Mouse (Mus musculus) kidney, postnatal 0 days (tissue): Measurements from ENCODE around the gene 6030408B16Rik. TPM values are rescaled to one million over a fixed set of nuclear protein-coding genes. Genes with fewer than 3 reads are reported as not detected.

Experiments
- ATAC-seq: fragments of 200-750 bp; cut with Nextera tagmentation; replicated peaks from 2 replicates; pipeline ENCODE4 v1.8.0; 2017; ENCODE audit warnings: low read depth, moderate number of reproducible peaks, moderate TSS enrichment, moderate library complexity; ENCODE audit not compliant: low FRiP score
- DNase-seq: peaks from one replicate; pipeline ENCODE4 v3.0.0-alpha.2; 2016; ENCODE audit warnings: low spot score
- H3K27ac ChIP-seq: fragments of 300-500 bp; sonication (generic); 2 replicates; pipeline ENCODE4 v1.5.1; 2014; ENCODE audit warnings: mild to moderate bottlenecking
- H3K27me3 ChIP-seq: fragments of 300-500 bp; sonication (generic); 2 replicates; pipeline ENCODE4 v1.6.1; 2014; ENCODE audit warnings: low read length, mixed read lengths; ENCODE audit not compliant: insufficient read depth
- H3K36me3 ChIP-seq: fragments of 300-500 bp; sonication (generic); 2 replicates; pipeline ENCODE4 v1.6.1; 2014; ENCODE audit warnings: low read length, mixed read lengths; ENCODE audit not compliant: insufficient read depth
- H3K4me1 ChIP-seq: fragments of 300-500 bp; sonication (generic); replicated peaks from 2 replicates; pipeline ENCODE4 v1.6.1; 2014; ENCODE audit warnings: antibody characterized with exemption, low read length, mixed read lengths; ENCODE audit not compliant: insufficient read depth
- H3K4me2 ChIP-seq: fragments of 300-500 bp; sonication (generic); 2 replicates; pipeline ENCODE4 v1.6.1; 2014; ENCODE audit warnings: mild to moderate bottlenecking, low read length, moderate library complexity, mixed read lengths
- H3K4me3 ChIP-seq: fragments of 300-500 bp; sonication (generic); replicated peaks from 2 replicates; pipeline ENCODE4 v1.5.1; 2014; ENCODE audit warnings: low read depth, low read length
- H3K9ac ChIP-seq: fragments of 300-500 bp; sonication (generic); 2 replicates; pipeline ENCODE4 v1.6.1; 2014; ENCODE audit warnings: low read depth, low read length
- H3K9me3 ChIP-seq: fragments of 300-500 bp; sonication (generic); replicated peaks from 2 replicates; pipeline ENCODE4 v1.6.1; 2016; ENCODE audit warnings: low read length, inconsistent platforms, mixed read lengths
- CTCF ChIP-seq: IDR thresholded peaks from 2 replicates; pipeline ENCODE4 v1.5.1; 2016; ENCODE audit warnings: antibody characterized with exemption, low read depth, mild to moderate bottlenecking, moderate library complexity
- WGBS: fragments of 180-500 bp; shearing (Covaris S2); extraction: QIAGEN DNeasy Blood & Tissue Kit; methylation state at CpG from one replicate; pipeline ENCODE4 v1.1.7; 2014; 5-methylcytosine and 5-hydroxymethylcytosine counted together
- polyA plus RNA-seq: library from polyadenylated mRNA; unstranded; fragments of >200 nt; fragmentation: Nextera tagmentation; extraction: Ambion mirVana; gene quantifications from 2 replicates; pipeline ENCODE4 v1.2.1, GENCODE M21; 2015

6030408B16Rik gene
- polyA plus RNA-seq, 1 experiment from 2014 or later, result 24.5 TPM

DNA sequence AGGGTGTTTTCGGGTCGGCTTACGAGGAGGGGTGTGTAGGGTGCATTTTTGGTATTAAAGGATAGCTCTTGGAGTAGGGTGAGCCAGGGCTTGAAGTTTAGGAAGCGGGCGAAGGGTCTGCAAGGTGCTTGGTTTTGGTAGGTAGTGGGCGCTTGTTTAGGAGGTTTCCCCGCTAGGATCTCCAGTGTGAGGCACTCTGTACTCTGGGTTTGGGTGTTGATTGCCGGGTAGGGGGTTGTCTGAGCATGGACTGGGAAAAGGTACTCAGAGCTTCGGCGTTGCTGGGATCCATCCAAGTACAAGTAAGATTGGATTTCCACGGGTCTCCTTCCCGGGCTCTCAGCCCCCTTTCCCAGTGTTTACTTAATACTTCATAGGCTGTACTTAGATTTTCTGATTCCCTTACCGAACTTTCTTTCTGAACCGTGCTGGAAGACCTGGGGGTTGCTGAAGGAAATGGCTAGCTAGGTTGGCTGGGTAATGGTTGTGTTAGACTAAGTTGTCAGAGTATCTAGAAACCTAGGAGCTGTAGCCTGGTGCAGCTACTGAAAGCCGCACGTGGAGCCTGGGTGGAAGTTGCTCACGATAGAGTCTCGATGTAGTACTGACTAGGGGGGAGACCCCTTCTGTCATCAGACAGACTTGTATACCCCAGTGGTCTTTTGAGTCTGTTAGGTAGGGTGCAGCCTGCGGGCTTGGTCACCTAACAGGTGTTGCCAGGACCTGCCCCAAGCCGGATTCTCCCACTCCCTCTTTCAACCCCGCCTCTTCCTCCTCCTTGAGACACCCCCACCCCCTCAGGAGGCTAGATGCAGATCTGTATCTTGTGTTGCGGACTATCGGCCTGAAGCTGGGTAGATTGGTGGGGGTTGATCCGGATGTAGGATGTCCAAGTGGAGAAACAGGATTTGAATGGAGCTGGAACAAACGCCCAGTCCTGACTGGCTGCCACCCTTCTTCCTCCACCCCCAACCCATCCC lies 25.7 kb upstream of the 6030408B16Rik start:
- H3K9me3 ChIP-seq, result no peaks in the 10 kb centered on the region
- no peaks in the 10 kb centered on the region for H3K27me3 ChIP-seq
- 0 out of 2 replicates have a peak overlapping the region, but pooled peaks have one; percentile 39 for H3K27ac ChIP-seq
- ATAC-seq (peak; percentile 11), DNase-seq (peak; percentile 71)
- no peak for TF ChIP-seq CTCF
- H3K36me3 ChIP-seq, result peaks cover 18% of the 10 kb centered on the region
- WGBS, result 2% methylated on average over 25 of the region's 25 CpGs
- H3K4me2 ChIP-seq, result peak overlapping the region; percentile 83
- H3K9ac ChIP-seq, result peak overlapping the region; percentile 55
- peak overlapping the region; percentile 49 for H3K4me3 ChIP-seq
- peaks cover 13% of the 10 kb centered on the region for H3K4me1 ChIP-seq

DNA sequence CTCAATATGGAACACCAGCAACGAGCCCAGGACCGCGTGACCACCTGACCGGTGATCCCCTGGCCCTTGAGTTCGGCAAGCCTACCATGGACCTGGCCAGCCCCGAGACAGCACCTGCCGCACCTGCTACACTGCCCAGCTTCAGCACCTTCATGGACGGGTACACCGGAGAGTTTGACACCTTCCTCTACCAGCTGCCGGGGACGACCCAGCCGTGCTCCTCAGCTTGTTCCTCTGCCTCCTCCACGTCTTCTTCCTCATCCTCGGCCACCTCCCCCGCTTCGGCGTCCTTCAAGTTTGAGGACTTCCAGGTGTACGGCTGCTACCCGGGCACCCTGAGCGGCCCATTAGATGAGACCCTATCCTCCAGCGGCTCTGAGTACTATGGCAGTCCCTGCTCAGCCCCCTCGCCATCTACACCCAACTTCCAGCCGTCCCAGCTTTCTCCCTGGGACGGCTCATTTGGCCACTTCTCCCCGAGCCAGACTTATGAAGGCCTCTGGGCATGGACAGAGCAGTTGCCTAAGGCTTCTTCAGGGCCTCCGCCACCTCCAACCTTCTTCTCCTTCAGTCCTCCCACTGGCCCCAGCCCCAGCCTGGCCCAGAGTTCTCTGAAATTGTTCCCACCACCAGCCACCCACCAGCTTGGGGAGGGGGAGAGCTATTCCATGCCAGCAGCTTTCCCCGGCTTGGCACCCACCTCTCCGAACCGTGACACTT lies 22.8 kb upstream of the 6030408B16Rik start:
- H3K27ac ChIP-seq, result no peak overlapping the region
- no peak overlapping the region for H3K9ac ChIP-seq
- 75% methylated on average over 29 of the region's 29 CpGs for WGBS
- no peaks in the 10 kb centered on the region for H3K9me3 ChIP-seq
- no peaks in the 10 kb centered on the region for H3K27me3 ChIP-seq
- H3K4me3 ChIP-seq, result no peak overlapping the region
- ATAC-seq (no peak), DNase-seq (no peak)
- no peak overlapping the region for H3K4me2 ChIP-seq
- peaks cover 37% of the 10 kb centered on the region for H3K36me3 ChIP-seq
- TF ChIP-seq CTCF, result no peak
- peaks cover 8% of the 10 kb centered on the region for H3K4me1 ChIP-seq

DNA sequence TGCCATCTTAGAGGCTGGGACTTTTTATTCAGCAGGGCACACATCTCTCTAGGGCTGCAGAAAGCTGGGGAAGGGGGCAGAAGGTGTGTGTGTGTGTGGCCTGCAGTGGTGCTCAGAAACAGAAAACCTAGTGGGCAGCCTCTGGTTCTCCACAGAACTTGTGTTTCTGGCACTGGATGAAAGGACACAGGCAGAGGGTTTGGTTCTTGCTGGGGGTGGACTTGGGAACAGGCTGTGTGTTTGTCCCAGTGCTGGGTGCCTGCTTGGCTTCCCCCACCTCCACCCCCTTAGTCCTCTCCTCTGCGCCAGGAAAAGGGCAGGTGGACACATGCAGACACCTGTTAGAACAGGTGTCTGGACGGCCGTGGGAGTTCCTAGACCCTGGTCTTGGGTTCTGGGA lies 21.9 kb upstream of the 6030408B16Rik start:
- no peaks in the 10 kb centered on the region for H3K27me3 ChIP-seq
- no peak overlapping the region for H3K9ac ChIP-seq
- no peak overlapping the region for H3K4me2 ChIP-seq
- H3K9me3 ChIP-seq, result no peaks in the 10 kb centered on the region
- H3K36me3 ChIP-seq, result peaks cover 39% of the 10 kb centered on the region
- TF ChIP-seq CTCF, result no peak
- 82% methylated on average over 3 of the region's 3 CpGs for WGBS
- DNase-seq (no peak), ATAC-seq (no peak)
- no peak overlapping the region for H3K27ac ChIP-seq
- H3K4me3 ChIP-seq, result no peak overlapping the region
- H3K4me1 ChIP-seq, result peaks cover 6% of the 10 kb centered on the region

DNA sequence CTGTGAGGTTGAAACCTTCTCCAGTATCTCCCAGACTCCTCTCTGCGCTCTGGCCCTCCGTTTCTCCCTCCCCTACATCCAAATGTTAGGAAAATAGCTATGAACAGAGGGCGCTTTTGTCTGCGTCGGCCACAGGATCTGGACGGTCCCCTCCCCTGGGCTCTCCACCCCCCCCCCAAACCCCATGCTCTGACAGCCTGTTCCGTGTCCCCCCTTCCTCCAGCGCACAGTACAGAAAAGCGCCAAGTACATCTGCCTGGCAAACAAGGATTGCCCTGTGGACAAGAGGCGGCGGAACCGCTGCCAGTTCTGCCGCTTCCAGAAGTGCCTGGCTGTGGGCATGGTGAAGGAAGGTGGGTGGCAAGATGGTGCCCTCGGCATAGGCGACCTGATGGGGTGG lies 21.5 kb upstream of the 6030408B16Rik start:
- no peak for ATAC-seq
- Histone ChIP-seq H3K9ac (no peak overlapping the region), H3K4me2 (no peak overlapping the region), H3K9me3 (no peaks in the 10 kb centered on the region), H3K4me1 (peaks cover 5% of the 10 kb centered on the region; the same call in 1 of the 2 replicates), H3K27me3 (no peaks in the 10 kb centered on the region), H3K27ac (no peak overlapping the region), H3K36me3 (peaks cover 39% of the 10 kb centered on the region), H3K4me3 (no peak overlapping the region)
- TF ChIP-seq CTCF, result no peak
- WGBS, result 90% methylated on average over 15 of the region's 15 CpGs
- no peak for DNase-seq

DNA sequence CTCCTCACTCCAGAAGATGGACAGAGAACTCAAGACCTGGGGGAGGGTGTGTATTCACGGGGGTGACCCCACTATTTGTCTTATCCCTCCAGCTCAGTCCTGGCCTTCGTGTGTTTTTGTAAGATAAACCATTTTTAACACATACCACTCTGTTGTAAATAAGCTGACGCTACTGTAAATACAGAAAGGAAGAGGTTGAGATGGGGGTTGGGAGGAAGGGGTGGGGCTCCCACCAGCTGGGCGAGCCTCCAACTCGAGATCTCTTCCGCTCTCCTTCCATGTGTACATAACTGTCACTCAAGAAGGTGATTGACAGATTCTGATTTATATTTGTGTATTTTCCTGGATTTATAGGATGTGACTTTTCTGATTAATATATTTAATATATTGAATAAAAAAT lies 18.6 kb upstream of the 6030408B16Rik start:
- no peak for TF ChIP-seq CTCF
- H3K27ac ChIP-seq, result no peak overlapping the region
- no peak overlapping the region for H3K9ac ChIP-seq
- ATAC-seq (no peak), DNase-seq (no peak)
- H3K4me1 ChIP-seq, result no peaks in the 10 kb centered on the region; the same call in 1 of the 2 replicates
- H3K4me3 ChIP-seq, result no peak overlapping the region
- H3K36me3 ChIP-seq, result peaks cover 39% of the 10 kb centered on the region
- H3K9me3 ChIP-seq, result no peaks in the 10 kb centered on the region
- H3K27me3 ChIP-seq, result no peaks in the 10 kb centered on the region
- WGBS, result 48% methylated on average over 6 of the region's 6 CpGs
- no peak overlapping the region for H3K4me2 ChIP-seq

DNA sequence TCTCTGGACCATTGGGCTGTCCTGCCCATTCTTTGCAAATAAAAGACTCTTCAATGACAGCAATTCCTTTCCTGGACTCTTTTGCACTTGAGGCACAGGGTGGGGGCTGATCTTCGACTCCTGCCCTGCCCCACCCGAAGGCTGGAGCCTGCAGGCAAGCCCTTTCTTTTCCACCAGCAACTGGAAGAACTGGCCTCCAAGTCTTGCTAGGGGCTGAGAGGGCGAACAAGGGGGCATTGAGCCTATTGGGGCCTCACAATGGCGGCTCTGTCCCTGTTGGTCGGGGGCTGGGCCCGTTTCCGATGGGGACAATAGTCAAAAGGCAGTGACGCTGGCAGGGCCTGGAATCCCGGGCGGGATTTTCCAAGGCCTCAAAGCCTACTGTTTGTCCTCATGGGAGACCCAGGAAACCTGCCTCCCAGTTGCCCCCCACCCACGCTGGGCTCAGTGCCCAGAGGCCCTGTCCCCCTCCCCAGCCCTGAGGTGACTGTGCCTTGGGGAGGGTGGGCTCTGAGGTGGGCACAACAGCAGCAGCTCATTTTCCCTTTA lies 15.6 kb upstream of the 6030408B16Rik start:
- Histone ChIP-seq H3K9ac (no peak overlapping the region), H3K27me3 (no peaks in the 10 kb centered on the region), H3K9me3 (no peaks in the 10 kb centered on the region), H3K4me1 (no peaks in the 10 kb centered on the region; the same call in 1 of the 2 replicates), H3K4me3 (no peak overlapping the region), H3K36me3 (peaks cover 21% of the 10 kb centered on the region), H3K4me2 (no peak overlapping the region), H3K27ac (no peak overlapping the region)
- ATAC-seq (no peak), DNase-seq (no peak)
- no peak for TF ChIP-seq CTCF
- WGBS, result 73% methylated on average over 11 of the region's 11 CpGs
